Mouse (Mus musculus) liver, adult 2 months (tissue): ENCODE results near the gene Mdh1b.

Source experiments
- CTCF ChIP-seq: fragments of 200-500 bp; IDR thresholded peaks from 2 replicates; pipeline ENCODE4 v1.5.1; 2011; ENCODE audit warnings: low read depth, low read length, control low read depth
- POLR2A ChIP-seq: fragments of 200-500 bp; IDR thresholded peaks from 2 replicates; pipeline ENCODE4 v1.6.1; 2011; ENCODE audit warnings: low read length, control low read depth; ENCODE audit not compliant: insufficient read depth; ENCODE audit errors: extremely low read depth

DNA sequence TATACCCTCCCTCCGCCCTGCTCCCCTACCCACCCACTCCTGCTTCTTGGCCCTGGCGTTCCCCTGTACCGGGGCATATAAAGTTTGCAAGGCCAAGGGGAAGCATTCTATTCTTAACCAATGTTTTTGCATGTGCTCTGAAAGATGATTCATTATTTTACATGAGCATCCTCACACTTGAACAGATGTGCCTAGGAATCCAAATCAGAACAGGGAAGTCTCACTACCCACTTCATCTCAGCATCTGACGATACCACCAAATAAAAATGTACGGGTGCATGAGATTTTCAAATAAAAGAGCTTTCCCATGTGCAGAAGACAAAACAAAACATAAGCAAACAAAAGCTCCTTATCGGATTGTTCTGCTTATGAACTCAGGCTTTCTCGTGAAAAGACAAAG is 10.0 kb downstream of the Mdh1b start:
- TF ChIP-seq CTCF (no peak), POLR2A (no peak)
